Mouse (Mus musculus) ES-E14 (cell line): Measurements from ENCODE around the gene Cfap99. TPM values are rescaled to one million over a fixed set of nuclear protein-coding genes. Genes with fewer than 3 reads are reported as not detected.

Source experiments
- DNase-seq: peaks from one replicate; pipeline ENCODE4 v3.0.0-alpha.2; 2013; ENCODE audit warnings: low read depth, low spot score
- H3K27ac ChIP-seq: 2 replicates; pipeline ENCODE4 v1.5.1; 2012; ENCODE audit warnings: low read depth, mild to moderate bottlenecking, low read length, moderate library complexity, mixed read lengths; ENCODE audit not compliant: poor library complexity, insufficient read depth, severe bottlenecking
- H3K36me3 ChIP-seq: 2 replicates; pipeline ENCODE4 v1.6.1; 2012; ENCODE audit warnings: mild to moderate bottlenecking, low read length, moderate library complexity, mixed read lengths; ENCODE audit not compliant: control insufficient read depth, poor library complexity, insufficient read depth, severe bottlenecking
- H3K4me1 ChIP-seq, 2 experiments: fragments of 150-350 bp in 1 of 2; sonication (generic) in 1 of 2; 2 replicates each; pipeline ENCODE4 v1.6.1; 2012; ENCODE audit warnings: low read length in 2 of 2, mild to moderate bottlenecking in 1 of 2, mixed read lengths in 1 of 2; ENCODE audit not compliant: control insufficient read depth in 2 of 2, insufficient read depth in 2 of 2, poor library complexity in 1 of 2
- H3K4me3 ChIP-seq, 2 experiments: fragments of 150-350 bp in 1 of 2; sonication (generic) in 1 of 2; 2 replicates each; pipeline ENCODE4 v1.5.1; 2012; ENCODE audit warnings: low read length in 2 of 2, low read depth in 1 of 2, mild to moderate bottlenecking in 1 of 2, mixed read lengths in 1 of 2; ENCODE audit not compliant: insufficient read depth in 1 of 2, poor library complexity in 1 of 2, severe bottlenecking in 1 of 2
- H3K9ac ChIP-seq: 2 replicates; pipeline ENCODE4 v1.6.1; 2012; ENCODE audit warnings: low read depth, mild to moderate bottlenecking, low read length, mixed read lengths; ENCODE audit not compliant: poor library complexity, insufficient read depth, severe bottlenecking
- H3K9me3 ChIP-seq: fragments of 150-350 bp; sonication (generic); 2 replicates; pipeline ENCODE4 v1.6.1; 2012; ENCODE audit warnings: low read depth, mild to moderate bottlenecking, low read length; ENCODE audit not compliant: control insufficient read depth, insufficient read depth
- CHD2 ChIP-seq: IDR thresholded peaks from 2 replicates; pipeline ENCODE4 v1.6.1; 2014; ENCODE audit warnings: mild to moderate bottlenecking, low read depth, low read length, inconsistent platforms
- HCFC1 ChIP-seq: IDR thresholded peaks from 2 replicates; pipeline ENCODE4 v1.6.1; 2012; ENCODE audit warnings: low read length, inconsistent platforms, borderline replicate concordance; ENCODE audit not compliant: insufficient read depth
- MAFK ChIP-seq: IDR thresholded peaks from 2 replicates; pipeline ENCODE4 v1.6.1; 2014; ENCODE audit warnings: mild to moderate bottlenecking, low read depth, low read length, inconsistent platforms; ENCODE audit not compliant: insufficient read depth
- ZC3H11A ChIP-seq: IDR thresholded peaks from 2 replicates; pipeline ENCODE4 v1.6.1; 2012; ENCODE audit warnings: low read depth, mild to moderate bottlenecking, inconsistent platforms, low read length, borderline replicate concordance
- ZNF384 ChIP-seq: IDR thresholded peaks from 2 replicates; pipeline ENCODE4 v1.6.1; 2012; ENCODE audit warnings: low read depth, low read length, inconsistent platforms
- in situ Hi-C, 2 experiments: fragments of 600-800 bp; cut with MboI; formaldehyde crosslinking; loops; one replicate each; pipeline ENCODE4 v1.15.1; 2025; ENCODE audit warnings: low sequenced_read_pairs in 2 of 2, inconsistent platforms in 1 of 2; ENCODE audit not compliant: unreplicated experiment in 2 of 2
- total RNA-seq: library from RNA; depleted of rRNA; stranded (reverse); fragments of 300-350 nt; gene quantifications from 2 replicates; pipeline ENCODE4 v1.2.3, GENCODE M21; 2012

Cfap99 gene
- total RNA-seq, 1 experiment, result 0.22 TPM

DNA sequence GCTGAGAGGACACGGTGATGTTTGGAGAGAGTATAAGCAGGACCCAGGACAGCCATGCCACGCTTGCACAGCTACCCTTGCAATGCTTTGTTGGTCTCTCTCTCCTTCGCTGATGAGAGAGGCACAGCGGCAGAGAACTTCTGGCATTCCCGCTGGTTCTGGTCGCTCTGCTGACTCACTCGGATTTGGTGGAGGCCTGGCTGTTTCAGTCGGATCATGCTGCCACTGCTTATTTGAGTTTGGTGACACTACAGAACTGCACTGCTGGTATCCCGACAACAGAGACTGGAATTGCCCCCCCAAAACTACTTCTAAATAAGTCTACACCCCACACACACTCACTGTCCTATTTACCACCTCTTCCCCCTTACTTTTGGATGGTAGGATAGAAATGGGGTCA lies 9.2 kb upstream of the Cfap99 start:
- in situ Hi-C loops, result no loop called here
- H3K4me1 ChIP-seq, result peaks cover 12 to 17% of the 10 kb centered on the region in 2 experiments
- H3K36me3 ChIP-seq, result no peaks in the 10 kb centered on the region
- no peak overlapping the region for H3K27ac ChIP-seq
- no peak for TF ChIP-seq HCFC1
- TF ChIP-seq MAFK, result no peak
- TF ChIP-seq CHD2, result no peak
- TF ChIP-seq ZNF384, result no peak
- TF ChIP-seq ZC3H11A, result no peak
- no peak overlapping the region for H3K9ac ChIP-seq
- H3K4me3 ChIP-seq, result no peak overlapping the region
- no peak for DNase-seq
- no peaks in the 10 kb centered on the region for H3K9me3 ChIP-seq

DNA sequence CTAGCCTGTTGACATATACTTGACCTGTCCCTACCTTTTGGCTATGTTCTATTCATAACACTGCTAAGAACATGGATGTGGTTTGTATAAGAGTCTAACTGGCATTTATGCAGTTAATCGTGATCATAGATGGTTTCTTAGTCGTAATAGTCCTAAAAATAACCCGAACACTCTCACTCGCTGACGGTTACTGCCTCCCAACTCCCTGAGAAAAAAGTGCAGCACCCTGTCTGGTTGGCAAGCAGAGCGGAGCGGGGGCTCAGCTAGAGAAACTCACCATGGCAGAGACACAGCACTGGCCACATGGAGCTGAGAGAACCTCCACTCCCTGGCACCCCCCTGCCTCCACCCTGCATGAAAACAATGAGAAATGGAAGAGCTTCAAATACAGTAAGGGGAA lies 7.4 kb upstream of the Cfap99 start:
- no peak for DNase-seq
- in situ Hi-C loops, result no loop called here
- Histone ChIP-seq H3K4me3 (no peak overlapping the region), H3K4me1 (peaks cover 15 to 23% of the 10 kb centered on the region in 2 experiments), H3K9ac (no peak overlapping the region), H3K36me3 (no peaks in the 10 kb centered on the region), H3K27ac (no peak overlapping the region), H3K9me3 (no peaks in the 10 kb centered on the region)
- no peak for TF ChIP-seq ZNF384
- no peak for TF ChIP-seq HCFC1
- no peak for TF ChIP-seq ZC3H11A
- TF ChIP-seq MAFK, result no peak
- no peak for TF ChIP-seq CHD2

DNA sequence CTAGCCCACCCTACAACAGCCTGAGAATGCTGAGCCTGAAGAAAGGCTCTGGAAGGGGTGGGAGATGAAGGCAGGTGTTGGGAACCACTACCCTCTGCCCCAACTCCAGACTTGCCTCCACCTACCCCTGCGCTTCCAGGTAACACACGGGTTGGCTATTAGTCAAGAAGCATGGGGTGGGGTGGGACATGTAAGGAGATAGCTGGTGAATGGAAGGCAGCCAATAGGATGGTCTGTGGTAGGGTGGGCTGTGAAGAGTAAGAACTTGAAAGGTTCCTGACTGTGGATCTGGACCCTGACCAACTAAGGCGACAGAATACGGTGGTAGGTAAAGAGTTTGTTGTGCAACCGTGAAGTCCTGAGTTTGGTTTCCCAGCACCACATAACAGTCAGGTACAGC lies 5.0 kb upstream of the Cfap99 start:
- DNase-seq, result no peak
- Histone ChIP-seq H3K36me3 (no peaks in the 10 kb centered on the region), H3K9ac (no peak overlapping the region), H3K4me3 (no peak overlapping the region), H3K27ac (no peak overlapping the region), H3K4me1 (peaks cover 13 to 23% of the 10 kb centered on the region in 2 experiments), H3K9me3 (no peaks in the 10 kb centered on the region)
- in situ Hi-C loops, result no loop called here
- TF ChIP-seq HCFC1 (no peak), ZNF384 (no peak), ZC3H11A (no peak), CHD2 (no peak), MAFK (no peak)

DNA sequence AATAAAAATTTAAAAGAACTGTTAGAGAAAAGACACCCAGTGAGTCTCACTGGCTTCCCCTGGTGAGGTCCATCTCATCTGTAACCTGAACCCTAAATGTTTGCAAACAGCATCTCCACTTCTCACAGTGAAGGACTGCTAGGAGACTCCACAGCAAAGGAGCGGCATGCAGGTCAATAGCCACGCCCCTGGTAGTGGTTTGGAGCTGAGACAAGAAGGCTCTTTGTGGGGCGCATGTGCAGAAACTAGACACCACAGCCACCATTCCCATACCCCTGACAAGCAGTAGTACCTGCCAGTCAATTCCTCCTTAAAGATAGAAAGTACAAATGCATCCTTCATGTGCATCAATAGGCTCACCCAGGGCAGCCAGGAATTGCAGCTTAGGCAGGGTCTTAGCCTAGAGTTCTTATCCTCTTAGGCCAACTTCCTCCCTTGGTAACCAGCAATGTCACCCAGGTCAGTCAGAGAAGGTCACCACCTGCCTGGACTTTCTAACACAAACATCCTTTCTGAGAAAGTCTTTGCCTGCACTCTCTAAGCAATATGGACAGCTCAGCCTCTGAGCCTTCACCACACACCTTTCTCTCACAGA lies 4.1 kb upstream of the Cfap99 start:
- TF ChIP-seq ZNF384 (no peak), HCFC1 (no peak), ZC3H11A (no peak), CHD2 (no peak), MAFK (no peak)
- Histone ChIP-seq H3K9ac (no peak overlapping the region), H3K9me3 (no peaks in the 10 kb centered on the region), H3K36me3 (no peaks in the 10 kb centered on the region), H3K4me3 (no peak overlapping the region), H3K27ac (no peak overlapping the region), H3K4me1 (peaks cover 13 to 23% of the 10 kb centered on the region in 2 experiments)
- no peak for DNase-seq
- in situ Hi-C loops, result no loop called here

DNA sequence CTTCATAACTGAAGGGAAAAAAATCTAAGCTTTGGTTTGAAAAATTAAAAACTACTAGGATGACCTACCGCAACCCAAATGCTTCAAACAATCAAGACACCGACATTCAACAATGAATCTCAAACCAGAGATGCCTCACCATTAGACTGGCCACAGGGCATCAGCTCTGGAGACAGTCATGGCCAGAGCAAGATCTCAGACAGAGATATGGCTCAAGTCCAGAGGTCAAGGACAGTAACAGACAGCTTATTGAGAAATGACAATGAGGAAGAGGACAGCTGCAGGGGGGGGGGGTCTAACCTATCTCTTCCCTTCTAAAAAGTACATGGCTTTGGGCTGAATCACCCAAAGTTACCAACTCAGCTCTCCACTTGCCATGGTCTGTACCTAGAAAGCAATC lies 3.1 kb upstream of the Cfap99 start:
- in situ Hi-C loops, result no loop called here
- Histone ChIP-seq H3K36me3 (no peaks in the 10 kb centered on the region), H3K4me3 (no peak overlapping the region), H3K9ac (no peak overlapping the region), H3K4me1 (peaks cover 13 to 23% of the 10 kb centered on the region in 2 experiments), H3K27ac (no peak overlapping the region), H3K9me3 (no peaks in the 10 kb centered on the region)
- TF ChIP-seq CHD2, result no peak
- no peak for TF ChIP-seq ZC3H11A
- no peak for TF ChIP-seq ZNF384
- no peak for TF ChIP-seq MAFK
- TF ChIP-seq HCFC1, result no peak
- DNase-seq, result no peak
